Mouse (Mus musculus): ENCODE measurements at regions not wholly inside any gene's neighbourhood (a gene's known extent, or its start where the extent isn't known, plus 50 kb on each side); places are given as distances from the start of the nearest gene placed in this dataset.

- no peak for TF ChIP-seq CTCF (IDR thresholded peaks at IDR 0.05)
- no peak for TF ChIP-seq POLR2A (IDR thresholded peaks at IDR 0.05; ENCODE audit: insufficient read depth, low read depth, low read length)
Observed at GRCm38 (mm10) chr4:9067874-9068273, 829.0 kb upstream of the Car8 start.
